Mouse (Mus musculus) cortical plate, adult 2 months (tissue): ENCODE measurements around the gene Dst.

Source experiments
- CTCF ChIP-seq: fragments of 200-500 bp; IDR thresholded peaks from 2 replicates; pipeline ENCODE4 v1.5.1; 2011; ENCODE audit warnings: mild to moderate bottlenecking, control low read depth, low read length; ENCODE audit not compliant: insufficient read depth; ENCODE audit errors: extremely low read depth
- POLR2A ChIP-seq: fragments of 200-500 bp; IDR thresholded peaks from 2 replicates; pipeline ENCODE4 v1.6.1; 2011; ENCODE audit warnings: mild to moderate bottlenecking, low read length, control low read depth; ENCODE audit not compliant: insufficient read depth; ENCODE audit errors: extremely low read depth

DNA sequence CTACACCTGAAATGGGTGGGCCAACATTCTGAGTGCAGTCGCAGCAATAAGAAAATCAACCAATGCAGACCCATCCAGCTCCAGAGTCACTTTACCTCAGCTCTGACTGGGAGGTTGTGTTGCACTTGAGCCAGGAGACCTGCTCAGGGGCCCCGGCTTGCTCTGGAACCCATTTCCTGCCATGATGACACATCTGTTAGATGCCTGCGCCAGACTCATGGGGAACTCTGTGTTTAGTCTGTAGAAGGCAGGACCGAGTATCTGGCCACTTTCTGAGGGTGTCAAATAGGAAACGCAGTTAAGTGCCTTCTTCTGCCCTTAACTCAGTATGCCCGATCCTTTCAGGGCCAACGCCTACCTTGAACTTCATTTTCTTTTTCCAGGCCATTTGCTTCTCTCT lies 162.4 kb downstream of the Dst start:
- TF ChIP-seq CTCF (no peak), POLR2A (no peak)
